ENCODE assay signal across 21 mouse cellular contexts in the genomic region with DNA sequence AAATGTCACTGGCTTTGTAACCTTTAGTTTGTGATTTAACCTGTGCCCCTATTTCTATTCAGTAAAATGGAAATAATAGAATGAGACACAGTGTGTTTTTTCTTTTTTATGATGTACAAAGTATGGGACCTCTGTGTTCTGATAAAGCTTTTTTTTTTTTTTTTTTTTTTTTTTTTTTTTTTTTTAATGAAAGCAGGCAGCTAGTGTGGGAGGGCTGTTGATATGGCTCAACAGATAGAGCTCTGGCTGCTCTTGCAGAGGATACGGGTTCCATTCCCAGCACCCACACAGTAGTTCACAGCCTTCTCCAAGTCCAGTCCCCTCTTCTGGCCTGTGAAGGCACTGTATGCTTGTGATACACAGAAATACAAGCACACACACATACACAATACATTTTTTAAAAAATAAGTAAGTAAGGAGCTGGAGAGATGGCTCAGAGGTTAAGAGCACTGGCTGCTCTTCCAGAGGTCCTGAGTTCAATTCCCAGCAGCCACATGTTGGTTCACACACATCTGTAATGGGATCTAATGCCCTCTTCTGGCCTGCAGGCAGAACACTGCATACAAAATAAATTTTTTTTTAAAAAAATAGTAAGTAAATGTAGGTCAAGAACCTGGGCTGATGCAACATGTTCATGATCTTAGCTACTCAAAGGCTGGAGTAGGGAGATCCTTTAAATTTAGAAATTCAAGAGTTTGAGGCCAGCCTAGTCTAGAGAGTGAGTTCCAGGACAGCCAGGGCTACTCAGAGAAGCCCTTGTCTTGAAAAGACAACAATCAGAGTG. TPM values are rescaled to one million over a fixed set of nuclear protein-coding genes. Genes with fewer than 3 reads are reported as not detected.
DNase-seq lines count a peak whose midpoint lies in the region; ATAC-seq and TF ChIP-seq lines count a peak whose summit lies in the region.
"Had no signal": no experiment of that assay in that cellular context is flagged by ENCODE, and none has a peak within 500 bp of the region (broad histone marks: within the 10 kb centered on the region; RNA-seq: fewer than 3 reads in every experiment).

No protein-coding gene starts in this region.

- WGBS in limb, embryonic 12.5 days: 92% methylated on average over 1 of the region's 1 CpGs

- no peak overlapping the region for H3K4me3 ChIP-seq in left cerebral cortex, adult 2 months
- H3K4me3 ChIP-seq in E14TG2a.4 (replicated peaks; ENCODE audit: low read length): peak overlapping the region; percentile 48
- H3K4me3 ChIP-seq in limb, embryonic 12.5 days (replicated peaks): no peak overlapping the region
- H3K4me3 ChIP-seq: limb, embryonic 13.5 days; neural tube, embryonic 12.5 days had no signal

- no peak overlapping the region for H3K9ac ChIP-seq in limb, embryonic 12.5 days (replicated peaks)
- H3K9ac ChIP-seq: limb, embryonic 13.5 days; neural tube, embryonic 12.5 days had no signal

- no peak overlapping the region for H3K4me2 ChIP-seq in limb, embryonic 12.5 days
- H3K4me2 ChIP-seq: limb, embryonic 13.5 days; neural tube, embryonic 12.5 days had no signal

- intact Hi-C loops in left cerebral cortex, adult 2 months (cut with DNase I): no loop called here

- H3K36me3 ChIP-seq in E14TG2a.4 (ENCODE audit: insufficient read depth, low read length): 0 out of 2 replicates have a peak, but pooled peaks cover 5% of the 10 kb centered on the region
- H3K36me3 ChIP-seq in limb, embryonic 12.5 days: no peaks in the 10 kb centered on the region
- H3K36me3 ChIP-seq: limb, embryonic 13.5 days; neural tube, embryonic 12.5 days had no signal

- no peak for DNase-seq in left cerebral cortex, adult 2 months (ENCODE audit: extremely low spot score in 1 of 2, low spot score in 2 of 2)
- DNase-seq in left cerebral cortex, adult 18-20 months (ENCODE audit: low spot score in 2 of 2): no peak
- peak; percentile 52 for DNase-seq in 416B (ENCODE audit: low read depth)
- no peak for DNase-seq in adrenal gland, postnatal 36 days
- DNase-seq in testis, postnatal 10 days (ENCODE audit: low spot score): no peak
- no peak for DNase-seq in adrenal gland, adult 18-20 months (ENCODE audit: low spot score in 2 of 2)
- DNase-seq: adrenal gland, postnatal 25 days; cerebellum, postnatal 10 days; heart, postnatal 10 days; kidney, adult 2 months; kidney, postnatal 4 days; lung, postnatal 10 days; midbrain, embryonic 14.5 days; right cerebral cortex, postnatal 25 days; thymus, adult 2 months had no signal

- TF ChIP-seq CTCF in left cerebral cortex, adult 2 months (IDR thresholded peaks at IDR 0.05): peak; percentile 9
- TF ChIP-seq CTCF in E14TG2a.4 (conservative IDR thresholded peaks at IDR 0.05; ENCODE audit: low read length): no peak

- H3K27me3 ChIP-seq in E14TG2a.4 (ENCODE audit: insufficient read depth, low read length): no peaks in the 10 kb centered on the region
- H3K27me3 ChIP-seq in limb, embryonic 12.5 days: no peaks in the 10 kb centered on the region
- H3K27me3 ChIP-seq: limb, embryonic 13.5 days; neural tube, embryonic 12.5 days had no signal

- peaks cover 74% of the 10 kb centered on the region for H3K4me1 ChIP-seq in E14TG2a.4 (replicated peaks; ENCODE audit: low read depth, low read length)
- peaks cover 25% of the 10 kb centered on the region for H3K4me1 ChIP-seq in limb, embryonic 12.5 days (replicated peaks)

- no peaks in the 10 kb centered on the region for H3K9me3 ChIP-seq in E14TG2a.4 (ENCODE audit: low read length)
- no peaks in the 10 kb centered on the region for H3K9me3 ChIP-seq in limb, embryonic 12.5 days
- H3K9me3 ChIP-seq: limb, embryonic 13.5 days; neural tube, embryonic 12.5 days had no signal

- no peak overlapping the region for H3K27ac ChIP-seq in left cerebral cortex, adult 2 months
- H3K27ac ChIP-seq in limb, embryonic 12.5 days: 0 out of 2 replicates have a peak overlapping the region, but pooled peaks have one; percentile 25
- H3K27ac ChIP-seq: limb, embryonic 13.5 days; neural tube, embryonic 12.5 days had no signal

- ATAC-seq in limb, embryonic 12.5 days (ENCODE audit: insufficient number of reproducible peaks, insufficient read depth, low FRiP score, low TSS enrichment, low read depth): no peak
- ATAC-seq: forebrain, embryonic 16.5 days; hindbrain, embryonic 16.5 days had no signal

RNA-seq across cellular contexts. Expression of gene Ier2, which starts 20.9 kb away (rescaled TPM):
- 10 to 100 TPM; 17.5 to 17.9 TPM for total RNA-seq in left cerebral cortex, adult 2 months (2021)
- total RNA-seq in left cerebral cortex, adult 18-20 months (2021): 10 to 100 TPM; 15.5 to 19.9 TPM
- 134 and 144 TPM in 2 replicates for polyA plus RNA-seq in limb, embryonic 12.5 days (2016; fragmentation: Nextera tagmentation; extraction: Ambion mirVana)
- 10 to 100 TPM; 33.9 to 37.4 TPM for total RNA-seq in adrenal gland, postnatal 36 days (2021)
- total RNA-seq in adrenal gland, adult 18-20 months (2021): 10 to 100 TPM; 20.7 to 24.6 TPM

RNA-seq across cellular contexts. Expression of gene Trmt1, which starts 44.3 kb away (rescaled TPM):
- total RNA-seq in left cerebral cortex, adult 2 months (2021): 100 to 1,000 TPM; 108 to 115 TPM
- total RNA-seq in left cerebral cortex, adult 18-20 months (2021): 100 to 1,000 TPM in 1 of 2 experiments, 10 to 100 TPM in 1; 99.1 to 101 TPM
- 63.4 and 66.9 TPM in 2 replicates for polyA plus RNA-seq in limb, embryonic 12.5 days (2016; fragmentation: Nextera tagmentation; extraction: Ambion mirVana)
- total RNA-seq in adrenal gland, postnatal 36 days (2021): 10 to 100 TPM; 63.8 to 83.7 TPM
- 10 to 100 TPM; 66.3 to 79.0 TPM for total RNA-seq in adrenal gland, adult 18-20 months (2021)

RNA-seq across cellular contexts. Expression of gene Nacc1, which starts 45.9 kb away (rescaled TPM):
- 10 to 100 TPM; 95.5 to 96.8 TPM for total RNA-seq in left cerebral cortex, adult 2 months (2021)
- 10 to 100 TPM; 93.7 to 99.0 TPM for total RNA-seq in left cerebral cortex, adult 18-20 months (2021)
- polyA plus RNA-seq in limb, embryonic 12.5 days (2016; fragmentation: Nextera tagmentation; extraction: Ambion mirVana): 16.9 and 21.4 TPM in 2 replicates
- 10 to 100 TPM; 73.9 to 80.0 TPM for total RNA-seq in adrenal gland, postnatal 36 days (2021)
- total RNA-seq in adrenal gland, adult 18-20 months (2021): 10 to 100 TPM; 71.3 to 77.8 TPM

RNA-seq across cellular contexts. Expression of gene Lyl1, which starts 59.5 kb away (rescaled TPM):
- total RNA-seq in left cerebral cortex, adult 2 months (2021): 1 to 10 TPM; 1.6 to 2.6 TPM
- total RNA-seq in left cerebral cortex, adult 18-20 months (2021): 1 to 10 TPM; 2.6 TPM
- polyA plus RNA-seq in limb, embryonic 12.5 days (2016; fragmentation: Nextera tagmentation; extraction: Ambion mirVana): 3.7 and 4.7 TPM in 2 replicates
- 1 to 10 TPM; 2.5 to 2.9 TPM for total RNA-seq in adrenal gland, postnatal 36 days (2021)
- total RNA-seq in adrenal gland, adult 18-20 months (2021): 1 to 10 TPM; 2.7 to 2.8 TPM
